Mouse (Mus musculus) ES-Bruce4 (cell line): Measurements from ENCODE around the gene Zfp638. TPM values are rescaled to one million over a fixed set of nuclear protein-coding genes. Genes with fewer than 3 reads are reported as not detected.

Source experiments
- H3K27ac ChIP-seq: 2 replicates; pipeline ENCODE4 v1.5.1; 2012; ENCODE audit warnings: low read length, inconsistent platforms; ENCODE audit not compliant: insufficient read depth
- H3K27me3 ChIP-seq: 2 replicates; pipeline ENCODE4 v1.6.1; 2012; ENCODE audit warnings: mild to moderate bottlenecking, low read length, inconsistent platforms; ENCODE audit not compliant: control insufficient read depth, poor library complexity, insufficient read depth, severe bottlenecking
- H3K36me3 ChIP-seq: 2 replicates; pipeline ENCODE4 v1.6.1; 2012; ENCODE audit warnings: inconsistent platforms, mild to moderate bottlenecking, low read length, moderate library complexity; ENCODE audit not compliant: control insufficient read depth, poor library complexity, insufficient read depth, severe bottlenecking
- H3K4me1 ChIP-seq: one replicate; pipeline ENCODE4 v1.8.1; 2011; ENCODE audit warnings: low read length; ENCODE audit not compliant: control insufficient read depth, insufficient read depth
- H3K4me3 ChIP-seq: 2 replicates; pipeline ENCODE4 v1.5.1; 2011; ENCODE audit warnings: low read depth, mild to moderate bottlenecking, low read length
- H3K9ac ChIP-seq: 2 replicates; pipeline ENCODE4 v1.6.1; 2012; ENCODE audit warnings: low read depth, mild to moderate bottlenecking, inconsistent platforms; ENCODE audit not compliant: poor library complexity, severe bottlenecking
- H3K9me3 ChIP-seq: replicated peaks from 2 replicates; pipeline ENCODE4 v1.6.1; 2012; ENCODE audit warnings: mild to moderate bottlenecking, low read length, inconsistent platforms; ENCODE audit not compliant: control insufficient read depth, poor library complexity, insufficient read depth, severe bottlenecking
- CTCF ChIP-seq: IDR thresholded peaks from one replicate; pipeline ENCODE4 v1.8.1; 2011; ENCODE audit warnings: low read depth, low read length
- EP300 ChIP-seq: IDR thresholded peaks from 2 replicates; pipeline ENCODE4 v1.6.1; 2011; ENCODE audit warnings: low read depth, low read length; ENCODE audit not compliant: insufficient read depth
- POLR2A ChIP-seq: IDR thresholded peaks from one replicate; pipeline ENCODE4 v1.8.1; 2011; ENCODE audit warnings: low read length; ENCODE audit not compliant: insufficient read depth
- polyA plus RNA-seq: library from polyadenylated mRNA; stranded (reverse); fragments of >200 nt; gene quantifications from 2 replicates; pipeline ENCODE4 v1.2.4, GENCODE M21; 2011; ENCODE audit warnings: low read depth; ENCODE audit not compliant: missing spikeins, insufficient read depth, insufficient read length

Zfp638 gene
- polyA plus RNA-seq, 1 experiment: 162 TPM

- no peaks in the 10 kb centered on the region for H3K9me3 ChIP-seq
- H3K4me3 ChIP-seq: peak overlapping the region; percentile 81
- peak overlapping the region; percentile 76 for H3K9ac ChIP-seq
- H3K27me3 ChIP-seq: no peaks in the 10 kb centered on the region
- H3K36me3 ChIP-seq: no peaks in the 10 kb centered on the region
- H3K27ac ChIP-seq: no peak overlapping the region
- H3K4me1 ChIP-seq: no peaks in the 10 kb centered on the region
- TF ChIP-seq POLR2A: no peak
- no peak for TF ChIP-seq CTCF
- TF ChIP-seq EP300: no peak
These were observed 983 bp downstream of the Zfp638 start for GRCm38 (mm10) chr6:83867598-83868585.

GRCm38 (mm10) chr6:83879815-83880214 is 12.9 kb downstream of the Zfp638 start:
- Histone ChIP-seq H3K27me3 (no peaks in the 10 kb centered on the region), H3K4me1 (peaks cover 4% of the 10 kb centered on the region), H3K9ac (peak overlapping the region; percentile 81), H3K4me3 (no peak overlapping the region), H3K27ac (no peak overlapping the region), H3K9me3 (peaks cover 3% of the 10 kb centered on the region; the same call in 1 of the 2 replicates), H3K36me3 (no peaks in the 10 kb centered on the region)
- TF ChIP-seq CTCF: no peak
- TF ChIP-seq EP300: no peak
- TF ChIP-seq POLR2A: no peak

- TF ChIP-seq POLR2A: no peak
- TF ChIP-seq EP300: no peak
- TF ChIP-seq CTCF: no peak
- no peak overlapping the region for H3K4me3 ChIP-seq
- peaks cover 11% of the 10 kb centered on the region for H3K4me1 ChIP-seq
These were observed 19.9 kb downstream of the Zfp638 start for GRCm38 (mm10) chr6:83886789-83887188.

GRCm38 (mm10) chr6:83888802-83889201 is 21.9 kb downstream of the Zfp638 start:
- Histone ChIP-seq H3K9me3 (peaks cover 3% of the 10 kb centered on the region; the same call in 1 of the 2 replicates), H3K36me3 (no peaks in the 10 kb centered on the region), H3K27ac (peak overlapping the region; percentile 39; the same call in 1 of the 2 replicates), H3K9ac (no peak overlapping the region), H3K27me3 (no peaks in the 10 kb centered on the region), H3K4me1 (peaks cover 10% of the 10 kb centered on the region), H3K4me3 (no peak overlapping the region)
- TF ChIP-seq CTCF (no peak), POLR2A (no peak), EP300 (peak; percentile 57; the same call in 1 of the 2 replicates)

More at GRCm38 (mm10) chr6:83886789-83887188, 19.9 kb downstream of the Zfp638 start:
- Histone ChIP-seq H3K9me3 (peaks cover 3% of the 10 kb centered on the region; the same call in 1 of the 2 replicates), H3K27me3 (no peaks in the 10 kb centered on the region), H3K27ac (no peak overlapping the region), H3K9ac (no peak overlapping the region), H3K36me3 (no peaks in the 10 kb centered on the region)

GRCm38 (mm10) chr6:83890281-83891015 is 23.5 kb downstream of the Zfp638 start:
- Histone ChIP-seq H3K36me3 (no peaks in the 10 kb centered on the region), H3K4me3 (no peak overlapping the region), H3K9ac (no peak overlapping the region), H3K27ac (peak overlapping the region; percentile 93), H3K4me1 (peaks cover 10% of the 10 kb centered on the region), H3K9me3 (no peaks in the 10 kb centered on the region), H3K27me3 (no peaks in the 10 kb centered on the region)
- no peak for TF ChIP-seq POLR2A
- TF ChIP-seq EP300: peak; percentile 76
- no peak for TF ChIP-seq CTCF
